Mouse (Mus musculus): ENCODE measurements at regions not wholly inside any gene's neighbourhood (a gene's known extent, or its start where the extent isn't known, plus 50 kb on each side); places are given as distances from the start of the nearest gene placed in this dataset.

DNA sequence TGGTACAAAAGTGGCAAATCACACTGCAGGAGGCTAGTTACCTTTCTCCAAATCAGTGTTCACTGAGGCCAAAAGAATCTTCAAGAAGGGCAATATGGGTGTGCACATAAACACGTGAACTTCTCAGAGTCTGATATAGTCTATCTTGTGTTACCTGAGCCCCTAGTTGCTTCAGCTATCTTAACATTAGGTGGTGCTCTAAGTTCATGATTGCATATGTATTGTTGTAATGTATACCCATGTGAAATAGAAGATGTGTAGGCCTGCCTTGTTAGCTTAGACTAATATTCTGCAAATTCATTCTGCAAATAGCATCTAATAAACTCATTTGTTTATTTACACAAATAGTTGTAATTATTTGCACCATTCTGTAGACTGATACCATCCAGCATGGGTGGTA, 764.6 kb downstream of the Basp1 start:
- DNase-seq (ENCODE audit: low spot score), result no peak

DNA sequence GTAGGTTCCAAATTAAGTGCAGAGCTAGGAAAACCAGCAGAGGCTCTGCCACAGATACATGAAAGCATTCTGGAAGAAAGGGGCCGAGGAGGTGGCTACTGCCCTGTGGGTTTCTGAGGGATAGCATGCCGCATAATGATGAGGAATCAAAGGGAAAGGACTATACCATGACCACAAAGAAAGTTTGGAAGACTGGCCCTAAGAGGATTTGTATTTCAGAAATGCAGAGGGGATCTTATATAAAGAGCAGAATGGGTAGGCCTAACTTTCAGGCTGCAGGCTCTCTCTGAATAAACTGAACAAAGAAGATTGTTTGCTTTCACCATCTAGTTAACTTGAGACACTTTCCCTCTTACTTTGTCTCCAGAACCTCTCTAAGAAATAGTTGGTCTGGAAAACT, 777.9 kb downstream of the Basp1 start:
- DNase-seq (ENCODE audit: low spot score), result no peak

DNA sequence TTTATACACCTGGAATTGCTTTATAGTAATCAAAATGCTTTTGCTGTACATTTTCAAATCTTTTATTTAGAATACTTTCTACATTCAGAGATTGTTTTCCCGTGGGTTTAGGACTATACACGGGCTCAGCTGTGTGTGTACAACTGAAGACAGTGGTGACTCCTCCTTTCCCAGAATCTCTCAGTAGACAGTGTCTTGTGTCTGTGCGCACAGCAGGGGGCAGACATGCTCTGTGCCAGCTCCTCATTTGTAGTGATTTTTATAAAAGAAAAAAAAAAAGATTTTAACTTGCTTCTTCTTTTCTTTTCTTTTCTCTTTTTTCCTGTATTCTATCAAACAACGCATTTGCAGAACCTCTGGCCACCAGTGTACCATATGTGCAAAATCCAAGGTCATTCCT, 817.3 kb downstream of the Basp1 start:
- no peak for DNase-seq (ENCODE audit: low spot score)

DNA sequence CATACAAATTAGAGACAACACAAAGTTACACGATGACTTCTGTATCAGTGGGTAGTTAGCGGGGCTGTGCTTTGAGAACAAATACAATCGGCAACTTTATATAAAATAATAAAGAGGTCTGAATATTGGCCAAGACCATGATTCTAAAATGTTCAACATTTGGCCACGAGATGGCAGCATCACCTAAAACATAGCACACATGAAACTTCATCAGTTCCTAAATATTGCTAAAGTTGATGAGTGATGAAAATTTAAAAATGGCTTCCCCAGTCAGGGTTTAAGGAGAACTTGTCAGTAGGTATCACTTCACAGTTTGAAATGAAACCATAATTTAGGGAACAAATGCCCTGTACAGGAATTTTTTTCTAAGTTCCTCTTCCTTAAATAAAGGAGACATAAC, 824.6 kb downstream of the Basp1 start:
- DNase-seq (ENCODE audit: low spot score), result peak; percentile 31

DNA sequence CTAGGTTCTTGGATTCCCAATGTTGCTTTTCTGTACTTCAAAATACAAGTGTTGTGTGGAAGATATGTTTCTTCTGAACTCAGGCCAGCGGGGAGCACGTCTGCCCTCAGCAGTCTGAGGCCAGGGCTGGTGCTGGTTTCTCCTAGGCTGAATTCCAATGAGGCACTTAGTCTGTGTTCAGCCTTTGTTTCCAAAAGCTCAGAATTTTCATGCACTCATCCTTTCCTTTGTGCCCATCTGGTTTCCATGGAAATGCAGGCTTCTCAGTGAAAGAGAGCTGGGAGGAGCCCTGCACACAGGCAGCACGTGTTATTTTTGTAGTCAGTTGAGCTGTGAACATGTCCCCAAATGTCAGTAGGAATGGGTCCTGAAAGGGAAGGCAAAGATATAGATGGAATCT, 846.6 kb downstream of the Basp1 start:
- DNase-seq (ENCODE audit: low spot score), result no peak

DNA sequence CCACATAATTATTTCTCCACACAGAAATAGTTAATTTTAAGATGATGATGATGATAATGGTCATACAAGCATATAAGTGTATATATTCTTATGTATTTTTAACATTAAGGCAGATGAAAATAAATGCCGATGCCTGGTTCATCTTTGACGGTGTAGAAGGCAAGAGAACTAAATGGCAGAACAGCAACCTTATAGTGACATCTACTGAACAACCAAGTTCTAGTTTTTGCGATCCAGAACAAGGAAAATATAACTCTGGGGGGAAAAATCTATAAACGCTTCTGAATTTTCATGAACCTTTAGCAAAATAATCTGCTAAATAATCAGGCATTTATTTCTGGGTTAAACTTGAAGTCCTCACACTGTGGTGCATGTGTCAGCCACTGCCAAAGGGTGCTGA, 856.8 kb downstream of the Basp1 start:
- no peak for DNase-seq (ENCODE audit: low spot score)

DNA sequence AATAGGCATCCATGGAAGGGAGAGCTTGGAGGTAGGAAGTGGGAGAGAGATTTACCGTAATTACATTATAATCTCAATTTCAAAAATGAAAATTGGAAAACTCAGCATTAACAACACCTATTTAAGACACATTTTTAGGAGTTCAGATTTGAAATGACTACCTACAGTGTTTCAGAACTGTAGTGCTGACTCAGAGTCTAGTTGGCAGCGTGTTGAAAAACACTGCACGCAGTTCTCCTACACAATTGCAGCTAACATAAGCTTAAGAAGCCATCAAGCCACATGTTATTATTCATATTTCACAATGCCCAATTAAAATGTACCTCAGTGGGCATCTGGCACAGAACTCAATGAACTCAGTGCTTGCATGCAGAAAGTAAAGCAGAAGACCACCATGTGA, 863.5 kb downstream of the Basp1 start:
- DNase-seq (ENCODE audit: low spot score), result no peak

- DNase-seq (ENCODE audit: low spot score), result no peak
These were observed 883.5 kb downstream of the Basp1 start for GRCm38 (mm10) chr15:24530065-24530464.

GRCm38 (mm10) chr15:24527379-24527778, 886.2 kb downstream of the Basp1 start:
- DNase-seq (ENCODE audit: low spot score), result no peak

DNA sequence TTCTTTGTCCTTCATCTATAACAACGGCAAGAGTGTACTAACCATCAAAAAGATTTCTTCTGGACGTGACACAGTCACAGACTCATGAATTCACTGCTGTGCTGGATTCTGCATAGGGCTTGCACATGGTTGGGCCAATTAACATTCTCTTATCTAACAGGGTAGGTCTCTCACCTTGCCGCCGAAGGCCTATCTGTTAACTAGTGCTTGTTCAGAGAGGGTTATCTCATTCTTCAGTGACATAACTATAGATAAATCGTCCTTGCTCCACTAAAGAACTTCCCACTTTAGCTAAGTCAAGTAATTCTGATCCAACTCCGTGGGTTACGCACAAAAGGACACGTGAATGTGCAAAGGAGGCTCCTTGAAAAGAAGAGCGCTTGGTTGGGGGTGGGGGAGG, 899.6 kb downstream of the Basp1 start:
- no peak for DNase-seq (ENCODE audit: low spot score)

- no peak for DNase-seq (ENCODE audit: low spot score)
These were observed 911.5 kb downstream of the Basp1 start for GRCm38 (mm10) chr15:24501907-24502559.

DNA sequence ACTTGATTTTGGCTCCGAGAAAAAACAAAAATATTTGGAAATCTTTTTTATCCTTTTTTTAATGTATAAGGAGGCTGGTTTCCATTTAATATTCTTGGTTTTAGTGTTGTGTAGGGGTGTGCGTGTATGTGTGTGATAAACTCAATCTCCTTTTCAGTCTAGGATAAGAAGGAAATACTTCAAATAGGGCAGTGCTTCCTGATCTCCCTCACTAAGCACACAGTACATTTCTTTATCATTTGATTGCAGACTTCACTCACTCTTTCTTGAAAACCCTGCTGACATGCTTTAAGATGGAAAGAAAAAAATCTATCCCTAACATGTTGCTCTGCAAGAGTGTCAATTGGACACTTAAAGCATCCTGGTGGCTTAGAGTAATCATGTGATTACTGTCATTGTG, 927.3 kb downstream of the Basp1 start:
- no peak for DNase-seq (ENCODE audit: low spot score)

DNA sequence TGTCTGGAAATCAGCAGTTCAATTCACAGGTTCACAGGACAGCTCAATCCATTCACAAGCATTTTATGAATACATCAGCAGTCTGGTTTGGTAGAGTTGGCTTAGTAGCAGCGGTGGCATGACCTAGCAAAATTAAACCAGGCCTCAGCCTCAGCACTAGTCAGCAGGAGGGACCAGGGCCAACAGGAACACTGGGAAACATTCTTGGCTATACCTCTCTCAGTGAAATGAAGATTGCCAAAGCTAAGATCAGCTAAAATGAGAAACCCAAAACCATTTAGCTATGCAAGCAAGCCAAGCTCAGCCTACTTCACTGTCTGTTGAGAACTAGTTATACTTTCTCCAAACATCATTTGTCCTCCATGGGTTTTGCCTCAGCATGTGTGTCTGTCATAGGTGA, 945.3 kb downstream of the Basp1 start:
- no peak for DNase-seq (ENCODE audit: low spot score)

DNA sequence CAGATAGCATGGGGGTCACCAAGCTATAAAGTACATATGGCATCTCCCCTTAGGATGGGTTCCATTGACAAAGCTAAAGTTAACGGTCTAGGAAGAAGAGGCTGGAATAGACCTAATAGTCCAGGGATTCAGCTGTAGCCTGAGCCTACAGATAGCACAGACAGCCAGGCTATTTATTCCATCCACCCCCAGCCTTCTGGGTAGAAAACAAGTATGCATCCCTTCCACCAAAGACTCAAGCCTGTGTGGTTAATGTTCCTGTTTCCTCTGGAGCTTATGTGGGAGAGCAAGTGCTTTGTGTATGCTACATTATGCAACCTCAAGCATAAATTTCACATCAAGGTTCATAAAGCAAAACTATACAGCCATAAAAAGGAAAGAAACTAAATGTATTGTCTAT, 955.8 kb downstream of the Basp1 start:
- DNase-seq (ENCODE audit: low spot score), result no peak

DNA sequence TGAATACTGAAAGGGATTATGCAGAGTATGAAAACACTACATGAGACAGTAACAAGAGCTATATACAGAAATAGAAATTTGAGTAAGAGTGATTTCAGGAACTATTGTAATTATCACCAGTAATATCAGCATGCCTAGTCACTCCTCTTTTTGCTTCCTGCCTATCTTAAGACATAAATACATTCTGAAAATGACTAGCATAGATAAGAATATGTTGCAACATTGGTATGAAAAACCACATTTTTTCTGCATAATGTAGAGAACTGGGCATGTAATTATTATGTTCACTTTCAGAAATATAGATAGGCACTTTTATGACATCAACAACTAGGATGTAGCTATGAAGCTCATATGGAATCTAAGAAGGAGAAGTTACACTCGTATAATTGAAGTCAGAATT, 980.5 kb downstream of the Basp1 start:
- DNase-seq (ENCODE audit: low spot score), result no peak

DNA sequence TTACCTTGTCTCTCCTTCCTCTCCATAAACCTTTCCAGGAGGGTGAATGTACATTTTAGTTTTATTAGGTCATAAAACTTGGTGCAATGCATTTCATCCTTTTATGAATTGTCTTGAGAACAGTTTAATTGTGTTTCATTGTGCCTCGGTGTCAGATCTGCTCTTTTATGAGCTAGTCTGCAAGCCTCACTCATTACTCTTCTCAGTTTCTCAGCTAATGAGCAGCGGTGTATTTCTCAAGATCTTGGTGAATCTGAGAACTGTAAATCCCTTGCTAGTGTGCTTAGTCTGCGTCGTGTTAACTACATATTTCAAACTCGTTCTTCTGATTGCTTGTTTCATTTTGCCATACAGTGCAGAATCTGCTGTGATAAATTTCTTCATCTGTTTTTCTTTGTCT, 984.4 kb downstream of the Basp1 start:
- no peak for DNase-seq (ENCODE audit: low spot score)

- no peak for DNase-seq (ENCODE audit: low spot score)
These were observed 991.1 kb downstream of the Basp1 start for GRCm38 (mm10) chr15:24422333-24422942.

- DNase-seq (ENCODE audit: low spot score), result no peak
These were observed 993.8 kb downstream of the Basp1 start for GRCm38 (mm10) chr15:24419736-24420135.

DNA sequence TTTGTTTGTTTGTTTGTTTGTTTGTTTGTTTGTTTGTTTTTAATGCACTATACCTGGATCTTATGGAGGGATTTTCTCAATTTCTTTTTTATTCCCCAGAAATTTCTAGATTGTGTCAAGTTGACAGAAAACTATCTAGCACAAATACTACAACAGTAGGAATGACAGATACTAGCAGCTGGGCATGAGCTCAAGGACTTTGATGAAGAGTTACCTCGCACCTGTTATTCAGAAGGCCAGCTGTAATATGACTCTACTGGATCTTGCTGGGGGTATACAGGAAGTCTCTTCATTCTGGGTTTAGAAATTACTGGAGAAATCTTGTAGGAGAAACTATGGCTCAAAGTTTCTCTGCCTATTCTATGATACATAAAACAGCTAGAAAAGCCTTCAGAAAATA, 994.4 kb downstream of the Basp1 start:
- DNase-seq (ENCODE audit: low spot score), result no peak

DNA sequence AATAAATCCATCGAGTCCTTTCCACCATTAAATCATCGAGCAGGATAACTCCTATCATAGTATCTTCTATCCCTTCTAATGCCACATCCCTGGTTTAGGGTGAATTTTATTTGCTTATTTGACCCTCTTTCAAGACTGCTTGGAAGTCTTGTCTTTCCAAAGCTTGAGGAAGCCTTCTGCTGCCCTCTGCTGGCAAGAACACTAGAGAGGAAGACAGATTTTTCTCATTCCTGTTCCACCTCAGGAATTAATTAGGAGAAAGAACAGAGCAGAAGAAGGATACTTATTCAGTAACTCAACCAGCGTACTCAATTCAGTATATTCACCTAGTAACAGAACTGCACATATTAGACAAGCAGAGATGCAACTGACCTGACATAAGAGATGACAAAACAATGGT, 1005.9 kb downstream of the Basp1 start:
- DNase-seq (ENCODE audit: low spot score), result no peak

GRCm38 (mm10) chr15:24405305-24405704, 1008.3 kb downstream of the Basp1 start:
- DNase-seq (ENCODE audit: low spot score), result no peak

DNA sequence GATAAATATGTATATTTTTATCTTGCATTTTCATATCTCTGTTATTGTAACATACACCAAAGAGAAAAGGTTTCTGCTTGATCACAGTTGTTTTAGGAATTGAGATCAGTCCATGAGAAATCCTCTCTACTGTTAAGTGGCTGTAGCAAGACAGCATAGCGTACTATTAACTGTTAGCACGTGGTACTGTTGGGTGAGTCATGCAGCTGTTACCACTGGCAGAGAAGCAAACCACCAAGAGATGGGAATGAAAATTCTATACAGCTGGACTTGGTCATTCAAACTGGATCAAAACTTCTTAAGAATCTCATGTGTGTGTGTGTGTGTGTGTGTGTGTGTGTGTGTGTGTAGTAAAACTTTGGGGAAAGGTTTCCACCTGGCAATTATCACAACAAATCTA, 1013.5 kb downstream of the Basp1 start:
- no peak for DNase-seq (ENCODE audit: low spot score)

GRCm38 (mm10) chr15:24358398-24358797, 1055.2 kb downstream of the Basp1 start:
- DNase-seq (ENCODE audit: low spot score), result no peak

DNA sequence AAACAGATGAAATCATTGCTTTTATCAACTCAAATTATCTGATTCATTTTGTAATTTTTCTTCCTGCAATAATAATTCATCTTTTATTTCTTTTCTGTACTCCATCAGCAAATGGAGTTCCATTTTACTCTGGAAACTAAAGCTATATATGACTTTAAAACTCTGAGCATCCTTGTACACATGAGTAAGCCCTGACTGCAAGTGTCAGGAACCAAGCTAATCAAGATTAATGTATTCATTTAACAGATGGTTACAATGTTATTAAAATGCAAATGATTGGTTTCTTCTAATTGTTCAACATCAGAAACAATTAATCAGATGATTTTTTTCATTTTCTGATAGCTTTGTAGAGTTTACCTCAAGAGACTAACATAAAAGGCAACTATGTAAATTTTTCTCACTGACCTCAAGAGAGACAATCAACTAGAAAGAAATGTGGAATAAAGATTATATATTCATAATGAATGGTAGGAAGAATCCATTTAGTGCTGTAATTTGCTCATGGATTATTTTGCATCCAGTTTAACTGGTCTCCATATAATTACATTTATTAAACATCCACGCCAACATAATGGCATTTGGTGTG, 1064.5 kb downstream of the Basp1 start:
- no peak for DNase-seq (ENCODE audit: low spot score)

Measured in T-cell, adult 2 months (primary cell).